Mouse (Mus musculus) CH12.LX (cell line): Measurements from ENCODE around the gene Nfkbiz. TPM values are rescaled to one million over a fixed set of nuclear protein-coding genes. Genes with fewer than 3 reads are reported as not detected.
"Not testable (repeated sequence)": the region's sequence is repeated elsewhere in the genome, so short reads cannot be mapped to it uniquely, and the experiment has no call there.

ENCODE experiments used
- DNase-seq: peaks from one replicate; pipeline ENCODE4 v3.0.0-alpha.2; 2013; ENCODE audit errors: extremely low read depth
- H3K27ac ChIP-seq: 2 replicates; pipeline ENCODE4 v1.5.1; 2012; ENCODE audit warnings: low read depth, mild to moderate bottlenecking, control low read depth, moderate library complexity; ENCODE audit not compliant: insufficient read depth
- H3K27me3 ChIP-seq: replicated peaks from 2 replicates; pipeline ENCODE3; 2012; ENCODE audit warnings: inconsistent platforms
- H3K36me3 ChIP-seq, 2 experiments: replicated peaks in 1 of 2; 2 replicates each; pipeline versions ENCODE3 to v1.6.1; 2012; ENCODE audit warnings: inconsistent platforms in 1 of 2, low read length in 1 of 2, mild to moderate bottlenecking in 1 of 2, mixed read lengths in 1 of 2, moderate library complexity in 1 of 2; ENCODE audit not compliant: control insufficient read depth in 1 of 2, insufficient read depth in 1 of 2
- H3K4me1 ChIP-seq, 2 experiments: 2 replicates each; pipeline ENCODE4 v1.6.1; 2012; ENCODE audit warnings: inconsistent platforms in 1 of 2, moderate library complexity in 1 of 2; ENCODE audit not compliant: insufficient read depth in 2 of 2, control insufficient read depth in 1 of 2
- H3K4me2 ChIP-seq: 2 replicates; pipeline ENCODE4 v1.6.1; 2012; ENCODE audit warnings: low read depth, mild to moderate bottlenecking, control low read depth; ENCODE audit not compliant: poor library complexity, insufficient read depth, severe bottlenecking
- H3K4me3 ChIP-seq, 3 experiments: fragments of 150-350 bp in 1 of 3; sonication (generic) in 1 of 3; replicated peaks in 1 of 3; 2 replicates each; pipeline versions ENCODE3 to v1.5.1; 2011 to 2012; ENCODE audit warnings: low read depth in 2 of 3, low read length in 2 of 3, mild to moderate bottlenecking in 2 of 3, moderate library complexity in 2 of 3, control low read depth in 1 of 3, improper control_type of control experiment in 1 of 3, inconsistent platforms in 1 of 3, mixed read lengths in 1 of 3; ENCODE audit not compliant: poor library complexity in 1 of 3
- H3K79me2 ChIP-seq: replicated peaks from 2 replicates; pipeline ENCODE4 v1.6.1; 2012; ENCODE audit warnings: mild to moderate bottlenecking, moderate library complexity; ENCODE audit not compliant: control insufficient read depth, poor library complexity, insufficient read depth, severe bottlenecking; ENCODE audit errors: extremely low read depth
- H3K9ac ChIP-seq: 2 replicates; pipeline ENCODE4 v1.6.1; 2012; ENCODE audit warnings: low read depth, mild to moderate bottlenecking, control low read depth, moderate library complexity; ENCODE audit not compliant: insufficient read depth
- H3K9me3 ChIP-seq: replicated peaks from 2 replicates; pipeline ENCODE3; 2012; ENCODE audit warnings: low read length, inconsistent platforms, mixed read lengths
- CHD1 ChIP-seq: IDR thresholded peaks from 2 replicates; pipeline ENCODE4 v1.6.1; 2012; ENCODE audit warnings: low read depth, low read length, improper control_type of control experiment, inconsistent platforms
- CTCF ChIP-seq, 2 experiments: IDR thresholded peaks in 1 of 2; conservative IDR thresholded peaks in 1 of 2; 2 replicates each; pipeline ENCODE4 v1.5.1; 2011 to 2012; ENCODE audit warnings: low read depth in 2 of 2, low read length in 2 of 2, improper control_type of control experiment in 1 of 2, inconsistent platforms in 1 of 2, mild to moderate bottlenecking in 1 of 2, moderate library complexity in 1 of 2
- E2F4 ChIP-seq: IDR thresholded peaks from 2 replicates; pipeline ENCODE4 v1.6.1; 2011; ENCODE audit warnings: low read depth, low read length, improper control_type of control experiment; ENCODE audit not compliant: insufficient replicate concordance
- HCFC1 ChIP-seq: IDR thresholded peaks from 2 replicates; pipeline ENCODE4 v1.6.1; 2012; ENCODE audit warnings: low read depth, mild to moderate bottlenecking, inconsistent platforms, low read length, improper control_type of control experiment
- IRF4 ChIP-seq: IDR thresholded peaks from 2 replicates; pipeline ENCODE4 v1.6.1; 2014; ENCODE audit warnings: low read depth, mild to moderate bottlenecking, inconsistent platforms, low read length, improper control_type of control experiment
- KAT2A ChIP-seq: IDR thresholded peaks from 2 replicates; pipeline ENCODE4 v1.6.1; 2012; ENCODE audit warnings: low read length, improper control_type of control experiment, inconsistent platforms; ENCODE audit not compliant: insufficient replicate concordance
- NRF1 ChIP-seq: IDR thresholded peaks from 2 replicates; pipeline ENCODE4 v1.6.1; 2014; ENCODE audit warnings: low read depth, mild to moderate bottlenecking, inconsistent platforms, low read length, improper control_type of control experiment, moderate library complexity
- PAX5 ChIP-seq: IDR thresholded peaks from 2 replicates; pipeline ENCODE4 v1.6.1; 2012; ENCODE audit warnings: low read length, inconsistent platforms, mixed read lengths
- RAD21 ChIP-seq: IDR thresholded peaks from 2 replicates; pipeline ENCODE4 v1.6.1; 2011; ENCODE audit warnings: low read depth, mild to moderate bottlenecking, low read length, improper control_type of control experiment, moderate library complexity
- SIN3A ChIP-seq: IDR thresholded peaks from 2 replicates; pipeline ENCODE4 v1.6.1; 2012; ENCODE audit warnings: low read length, improper control_type of control experiment, inconsistent platforms
- SMC3 ChIP-seq: IDR thresholded peaks from 2 replicates; pipeline ENCODE4 v1.6.1; 2011; ENCODE audit warnings: low read depth, low read length, improper control_type of control experiment
- USF1 ChIP-seq: IDR thresholded peaks from 2 replicates; pipeline ENCODE4 v1.6.1; 2014; ENCODE audit warnings: low read depth, mild to moderate bottlenecking, inconsistent platforms, low read length, improper control_type of control experiment
- ZC3H11A ChIP-seq: IDR thresholded peaks from 2 replicates; pipeline ENCODE4 v1.6.1; 2012; ENCODE audit warnings: low read depth, mild to moderate bottlenecking, inconsistent platforms, low read length, improper control_type of control experiment
- ZMIZ1 ChIP-seq: IDR thresholded peaks from 2 replicates; pipeline ENCODE4 v1.6.1; 2012; ENCODE audit warnings: low read depth, mild to moderate bottlenecking, inconsistent platforms, low read length, improper control_type of control experiment
- dilution Hi-C: fragments of 300-500 bp; cut with MboI; formaldehyde crosslinking; loops from 2 replicates; pipeline ENCODE4 v1.14.3; 2020; ENCODE audit warnings: low sequenced_read_pairs; ENCODE audit not compliant: extremely low pct_unique_long_range_greater_than_20kb, extremely low pct_ligation_motif_present
- in situ Hi-C: fragments of 300-500 bp; cut with MboI; formaldehyde crosslinking; loops from 3 replicates; pipeline ENCODE4 v1.14.3; 2019; ENCODE audit warnings: low sequenced_read_pairs, low pct_ligation_motif_present, low pct_unique_long_range_greater_than_20kb, mixed read lengths
- polyA plus RNA-seq: library from polyadenylated mRNA; unstranded; fragments of >175 nt; gene quantifications from 2 replicates; pipeline ENCODE4 v1.2.1, GENCODE M21; 2012; ENCODE audit warnings: low read depth; ENCODE audit not compliant: insufficient read length
- total RNA-seq, 2 experiments: library from RNA; depleted of rRNA; stranded (reverse); fragments of 300-350 nt in 1 of 2; fragments of >200 nt in 1 of 2; gene quantifications; 2 replicates each; pipeline ENCODE4 v1.2.3; 2012 to 2014

Gene Nfkbiz
- total and polyA plus RNA-seq, 3 experiments = 13.7 to 19.7 (median 17.1) TPM

- Histone ChIP-seq H3K27me3 (no peaks in the 10 kb centered on the region), H3K4me2 (no peak overlapping the region), H3K9me3 (no peaks in the 10 kb centered on the region), H3K27ac (no peak overlapping the region), H3K4me1 (peaks cover 1 to 22% of the 10 kb centered on the region in 2 experiments; a peak in 3 of 4 replicates), H3K79me2 (peaks cover 16% of the 10 kb centered on the region), H3K9ac (no peak overlapping the region), H3K36me3 (peaks cover 8 to 40% of the 10 kb centered on the region in 2 experiments), H3K4me3 (no peak overlapping the region)
- no peak for DNase-seq
- dilution Hi-C loops (no loop called here), in situ Hi-C loops (no loop called here)
- TF ChIP-seq IRF4 = no peak
- no peak for TF ChIP-seq NRF1
- TF ChIP-seq ZMIZ1 = no peak
- no peak for TF ChIP-seq ZC3H11A
- TF ChIP-seq PAX5 = no peak
- TF ChIP-seq RAD21 = no peak
Measured at GRCm38 (mm10) chr16:55841506-55841905, 2.8 kb upstream of the Nfkbiz start.

DNA sequence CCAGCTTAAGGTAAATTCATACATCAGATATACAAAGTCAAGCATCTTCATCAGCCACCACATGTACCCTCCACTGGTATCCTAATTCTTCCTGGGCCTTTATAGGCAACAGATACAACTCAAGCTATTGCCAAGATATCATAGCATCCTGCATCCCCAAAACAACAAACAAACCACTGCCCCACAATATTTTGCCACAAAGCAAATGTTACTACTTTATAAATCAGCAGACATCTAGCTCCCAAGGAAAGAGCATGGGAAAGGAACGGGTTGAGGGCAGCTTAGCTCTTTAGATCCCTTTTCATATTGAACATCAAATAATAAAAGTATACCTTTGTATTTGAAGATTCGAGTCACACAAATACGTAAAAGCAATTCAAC is 580 bp downstream of the Nfkbiz start:
- peak overlapping the region; percentile 61 to 72 (median 67) for H3K4me3 ChIP-seq
- H3K9ac ChIP-seq = peak overlapping the region; percentile 39
- peak; percentile 11; the same call in 1 of the 2 replicates for TF ChIP-seq ZMIZ1
- TF ChIP-seq E2F4 = 0 out of 2 replicates have a peak, but pooled peaks have one; percentile 13
- no peak for TF ChIP-seq USF1
- TF ChIP-seq CHD1 = peak; percentile 84; the same call in 1 of the 2 replicates
- TF ChIP-seq HCFC1 = 0 out of 2 replicates have a peak, but pooled peaks have one; percentile 7
- TF ChIP-seq SMC3 = no peak
- 0 out of 2 replicates have a peak, but pooled peaks have one; percentile 9 for TF ChIP-seq KAT2A

GRCm38 (mm10) chr16:55837653-55838052 is 1.0 kb downstream of the Nfkbiz start:
- DNase-seq = peak; percentile 54
- peaks cover 9 to 41% of the 10 kb centered on the region in 2 experiments for H3K36me3 ChIP-seq
- H3K4me2 ChIP-seq = peak overlapping the region; percentile 98
- H3K9me3 ChIP-seq, H3K27me3 ChIP-seq, dilution Hi-C loops, in situ Hi-C loops: not testable (repeated sequence)
- H3K4me3 ChIP-seq = peak overlapping the region; percentile 61 to 72 (median 67)
- H3K27ac ChIP-seq = peak overlapping the region; percentile 79
- peaks cover 17 to 53% of the 10 kb centered on the region in 2 experiments for H3K4me1 ChIP-seq
- TF ChIP-seq SIN3A = peak; percentile 47; the same call in 1 of the 2 replicates
- TF ChIP-seq CTCF (conservative IDR thresholded peaks at IDR 0.05 in 1 of 2, IDR thresholded peaks at IDR 0.05 in 1 of 2; ENCODE audit: low read depth in 2 of 2, low read length in 2 of 2) = 0 out of 4 replicates have a peak, but pooled peaks of 1 of the 2 experiments have one; percentile 21
- H3K79me2 ChIP-seq = peaks cover 49% of the 10 kb centered on the region
- H3K9ac ChIP-seq = peak overlapping the region; percentile 39

More for the DNA sequence above, 580 bp downstream of the Nfkbiz start:
- DNase-seq = no peak
- in situ Hi-C loops = no loop called here
- no peaks in the 10 kb centered on the region for H3K9me3 ChIP-seq
- peak overlapping the region; percentile 98 for H3K4me2 ChIP-seq
- peaks cover 44% of the 10 kb centered on the region for H3K79me2 ChIP-seq
- H3K4me1 ChIP-seq = peaks cover 17 to 48% of the 10 kb centered on the region in 2 experiments
- dilution Hi-C loops = no loop called here
- no peaks in the 10 kb centered on the region for H3K27me3 ChIP-seq
- peak overlapping the region; percentile 75 for H3K27ac ChIP-seq
- peaks cover 9 to 41% of the 10 kb centered on the region in 2 experiments for H3K36me3 ChIP-seq
